Mouse (Mus musculus) heart, postnatal 25 days (tissue): ENCODE measurements around the gene Gm10643. TPM values are rescaled to one million over a fixed set of nuclear protein-coding genes. Genes with fewer than 3 reads are reported as not detected.

Experiments used
- DNase-seq: peaks from one replicate; pipeline ENCODE4 v3.0.0; 2022; ENCODE audit warnings: low spot score
- intact Hi-C: fragments of 180-260 bp; cut with DNase I; formaldehyde crosslinking; loops from one replicate; pipeline ENCODE4 v1.15.1; 2025
- total RNA-seq, 2 experiments: library from RNA; stranded (reverse); gene quantifications; 2 replicates each; pipeline ENCODE4 v1.2.3; 2021

Gm10643 gene
- total RNA-seq, result 1 to 10 TPM; 3.2 to 3.3 TPM

- DNase-seq, result no peak
- intact Hi-C loops, result loop anchor here (2.0 to 5.0 kb wide), 2 partner anchors 22 to 82 kb away; partner anchors contain the start of genes 4930432K21Rik, Cc2d1a and Il27ra
Measured at GRCm38 (mm10) chr8:84065037-84065436, at the start of gene Gm10643. TSS of gene Gm10643 (minus strand) at chr8:84065137.

- intact Hi-C loops, result no loop called here
- no peak for DNase-seq
Measured at GRCm38 (mm10) chr8:84106216-84107040, 41.5 kb upstream of the Gm10643 start.

- DNase-seq, result no peak
- intact Hi-C loops, result loop anchor here (2.0 kb wide), 1 partner anchor 41 kb away; the partner anchor contains the start of gene Cc2d1a
Measured at GRCm38 (mm10) chr8:84105676-84106075, 40.7 kb upstream of the Gm10643 start.

- intact Hi-C loops, result loop anchor here (2.0 to 5.0 kb wide), 2 partner anchors 42 to 63 kb away; partner anchors contain the start of genes Cc2d1a, Il27ra and Rln3
- DNase-seq, result peak; percentile 96
Measured at GRCm38 (mm10) chr8:84104697-84105609, 40.0 kb upstream of the Gm10643 start, which contains the start of gene Dcaf15. TSS of gene Dcaf15 (minus strand) at chr8:84104768.

GRCm38 (mm10) chr8:84104221-84104620 lies 39.3 kb upstream of the Gm10643 start:
- intact Hi-C loops, result loop anchor here (2.0 to 5.0 kb wide), 2 partner anchors 43 to 62 kb away; partner anchors contain the start of genes Cc2d1a, Il27ra and Rln3
- no peak for DNase-seq

- no peak for DNase-seq
- intact Hi-C loops, result loop anchor here (2.0 to 5.0 kb wide), 2 partner anchors 33 to 61 kb away; partner anchors contain the start of genes Il27ra and Rln3
Measured at GRCm38 (mm10) chr8:84103601-84104000, 38.7 kb upstream of the Gm10643 start.

- intact Hi-C loops, result loop anchor here (2.0 to 5.0 kb wide), 2 partner anchors 31 to 59 kb away; partner anchors contain the start of genes Il27ra and Rln3
- no peak for DNase-seq
Measured at GRCm38 (mm10) chr8:84101476-84102270, 36.7 kb upstream of the Gm10643 start.

GRCm38 (mm10) chr8:84098376-84098775 lies 33.4 kb upstream of the Gm10643 start:
- intact Hi-C loops, result no loop called here
- no peak for DNase-seq

- intact Hi-C loops, result no loop called here
- no peak for DNase-seq
Measured at GRCm38 (mm10) chr8:84096061-84096460, 31.1 kb upstream of the Gm10643 start.

GRCm38 (mm10) chr8:84090585-84090984 lies 25.6 kb upstream of the Gm10643 start:
- intact Hi-C loops, result no loop called here
- DNase-seq, result no peak

GRCm38 (mm10) chr8:84089277-84089676 lies 24.3 kb upstream of the Gm10643 start:
- no peak for DNase-seq
- intact Hi-C loops, result no loop called here

- intact Hi-C loops, result no loop called here
- no peak for DNase-seq
Measured at GRCm38 (mm10) chr8:84087821-84088220, 22.9 kb upstream of the Gm10643 start.

- intact Hi-C loops, result no loop called here
- no peak for DNase-seq
Measured at GRCm38 (mm10) chr8:84087156-84087555, 22.2 kb upstream of the Gm10643 start.

GRCm38 (mm10) chr8:84084341-84085115 lies 19.6 kb upstream of the Gm10643 start:
- no peak for DNase-seq
- intact Hi-C loops, result no loop called here

GRCm38 (mm10) chr8:84083829-84084241 lies 18.9 kb upstream of the Gm10643 start:
- DNase-seq, result no peak
- intact Hi-C loops, result no loop called here

- intact Hi-C loops, result no loop called here
- no peak for DNase-seq
Measured at GRCm38 (mm10) chr8:84079206-84079605, 14.3 kb upstream of the Gm10643 start.

GRCm38 (mm10) chr8:84076849-84077248 lies 11.9 kb upstream of the Gm10643 start:
- DNase-seq, result no peak
- intact Hi-C loops, result no loop called here

- DNase-seq, result no peak
- intact Hi-C loops, result no loop called here
Measured at GRCm38 (mm10) chr8:84076412-84076811, 11.5 kb upstream of the Gm10643 start.
